Mouse (Mus musculus) limb, embryonic 14.5 days (tissue): ENCODE data around the gene 2810004N23Rik. TPM values are rescaled to one million over a fixed set of nuclear protein-coding genes. Genes with fewer than 3 reads are reported as not detected.

Experiments used
- ATAC-seq: fragments of 200-750 bp; cut with Nextera tagmentation; 2 replicates; pipeline ENCODE4 v1.8.0; 2017; ENCODE audit warnings: low read depth, moderate number of reproducible peaks, moderate TSS enrichment; ENCODE audit not compliant: low FRiP score
- DNase-seq: peaks from one replicate; pipeline ENCODE4 v3.0.0-alpha.2; 2015; ENCODE audit warnings: low spot score
- H3K27ac ChIP-seq: fragments of 300-500 bp; sonication (generic); replicated peaks from 2 replicates; pipeline ENCODE4 v1.5.1; 2014; ENCODE audit warnings: low read depth, mild to moderate bottlenecking, low read length, moderate library complexity, mixed read lengths
- H3K27me3 ChIP-seq: fragments of 300-500 bp; sonication (generic); 2 replicates; pipeline ENCODE4 v1.6.1; 2014; ENCODE audit warnings: low read length, mixed read lengths; ENCODE audit not compliant: control insufficient read depth, insufficient read depth
- H3K36me3 ChIP-seq: fragments of 300-500 bp; sonication (generic); 2 replicates; pipeline ENCODE4 v1.6.1; 2014; ENCODE audit warnings: mild to moderate bottlenecking, low read length, moderate library complexity, mixed read lengths; ENCODE audit not compliant: control insufficient read depth, insufficient read depth
- H3K4me1 ChIP-seq: fragments of 300-500 bp; sonication (generic); 2 replicates; pipeline ENCODE4 v1.6.1; 2014; ENCODE audit warnings: antibody characterized with exemption, low read length, mixed read lengths; ENCODE audit not compliant: control insufficient read depth, insufficient read depth
- H3K4me2 ChIP-seq: fragments of 300-500 bp; sonication (generic); replicated peaks from 2 replicates; pipeline ENCODE4 v1.6.1; 2014; ENCODE audit warnings: low read depth, mild to moderate bottlenecking, low read length, moderate library complexity; ENCODE audit not compliant: severe bottlenecking
- H3K4me3 ChIP-seq: fragments of 300-500 bp; sonication (generic); replicated peaks from 2 replicates; pipeline ENCODE4 v1.5.1; 2014; ENCODE audit warnings: low read length
- H3K9ac ChIP-seq: fragments of 300-500 bp; sonication (generic); 2 replicates; pipeline ENCODE4 v1.6.1; 2014; ENCODE audit warnings: mild to moderate bottlenecking, low read depth, low read length, moderate library complexity; ENCODE audit not compliant: severe bottlenecking
- H3K9me3 ChIP-seq: fragments of 300-500 bp; sonication (generic); 2 replicates; pipeline ENCODE4 v1.6.1; 2016; ENCODE audit warnings: low read length; ENCODE audit not compliant: control insufficient read depth
- POLR2A ChIP-seq: fragments of 200-500 bp; IDR thresholded peaks from 2 replicates; pipeline ENCODE4 v1.8.0; 2012; ENCODE audit warnings: inconsistent platforms, mild to moderate bottlenecking, moderate library complexity, borderline replicate concordance; ENCODE audit not compliant: insufficient read depth, insufficient read length; ENCODE audit errors: extremely low read depth
- WGBS: fragments of 180-500 bp; shearing (Covaris S2); extraction: QIAGEN DNeasy Blood & Tissue Kit; methylation state at CpG from one replicate; pipeline ENCODE4 v1.1.7; 2014; 5-methylcytosine and 5-hydroxymethylcytosine counted together
- polyA plus RNA-seq, 2 experiments: library from polyadenylated mRNA; depleted of rRNA in 1 of 2; stranded (reverse) in 1 of 2; unstranded in 1 of 2; fragments of >200 nt; fragmentation: Nextera tagmentation in 1 of 2; extraction: Ambion mirVana in 1 of 2; gene quantifications; 2 replicates each; pipeline versions ENCODE4 v1.2.1 to v1.2.3; 2012 to 2014

The 2810004N23Rik gene
- polyA plus RNA-seq, 2 experiments: 30.6 to 35.2 TPM

DNA sequence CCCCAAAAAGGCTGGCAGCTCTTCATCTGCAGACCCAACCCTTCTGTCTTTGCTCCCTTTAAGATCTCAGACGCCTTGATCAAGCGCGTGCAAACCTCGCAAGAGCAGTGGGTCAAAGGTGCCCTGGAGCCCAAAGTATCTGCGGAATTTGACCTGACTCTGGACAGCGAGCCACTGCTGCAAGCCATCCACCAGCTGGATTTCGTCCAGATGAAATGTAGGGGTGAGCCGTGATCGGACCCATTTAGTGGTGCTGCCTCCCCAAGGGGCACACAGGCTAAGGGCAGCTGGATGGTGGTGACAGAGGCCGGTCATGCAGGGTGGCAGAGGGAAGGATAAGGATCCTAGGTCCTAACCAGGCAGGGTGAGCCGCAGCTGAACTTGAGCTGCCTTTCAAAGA, 42.8 kb downstream of the 2810004N23Rik start:
- no peak for DNase-seq

DNA sequence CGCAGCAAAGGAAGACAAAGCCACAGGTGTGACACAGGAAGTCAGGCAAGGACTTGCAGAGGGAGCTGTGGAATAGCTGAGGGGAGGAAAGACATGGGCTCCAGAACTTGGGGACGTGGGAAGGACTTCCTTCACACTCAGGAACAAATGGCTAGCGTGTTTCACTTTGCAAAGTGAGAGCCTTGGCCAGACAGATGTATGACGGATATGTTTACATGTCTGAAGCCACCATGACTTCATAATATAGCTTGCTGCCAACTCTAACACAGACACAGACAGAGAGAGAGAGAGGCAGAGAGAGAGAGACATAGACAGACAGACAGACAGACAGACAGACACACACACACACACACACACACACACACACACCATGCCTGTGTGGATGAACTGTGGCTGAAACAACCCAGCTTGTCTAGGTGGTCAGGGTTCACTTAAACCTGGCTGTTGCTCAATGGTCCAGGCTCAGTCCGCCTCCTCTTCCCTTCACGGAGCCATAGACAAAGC, 43.3 kb downstream of the 2810004N23Rik start:
- WGBS: 84% methylated on average over 6 of the region's 6 CpGs
- DNase-seq (no peak), ATAC-seq (no peak)
- Histone ChIP-seq H3K9me3 (no peaks in the 10 kb centered on the region), H3K27me3 (no peaks in the 10 kb centered on the region), H3K9ac (no peak overlapping the region), H3K4me1 (no peaks in the 10 kb centered on the region), H3K36me3 (no peaks in the 10 kb centered on the region), H3K4me2 (no peak overlapping the region), H3K27ac (no peak overlapping the region), H3K4me3 (no peak overlapping the region)
- no peak for TF ChIP-seq POLR2A

More for the DNA sequence above, 42.8 kb downstream of the 2810004N23Rik start:
- no peaks in the 10 kb centered on the region for H3K9me3 ChIP-seq
- H3K36me3 ChIP-seq: no peaks in the 10 kb centered on the region
- H3K9ac ChIP-seq: no peak overlapping the region
- 53% methylated on average over 11 of the region's 11 CpGs for WGBS
- TF ChIP-seq POLR2A: no peak
- H3K4me1 ChIP-seq: no peaks in the 10 kb centered on the region
- H3K4me3 ChIP-seq: no peak overlapping the region
- no peak for ATAC-seq
- H3K27me3 ChIP-seq: no peaks in the 10 kb centered on the region
- H3K27ac ChIP-seq: no peak overlapping the region
- no peak overlapping the region for H3K4me2 ChIP-seq

DNA sequence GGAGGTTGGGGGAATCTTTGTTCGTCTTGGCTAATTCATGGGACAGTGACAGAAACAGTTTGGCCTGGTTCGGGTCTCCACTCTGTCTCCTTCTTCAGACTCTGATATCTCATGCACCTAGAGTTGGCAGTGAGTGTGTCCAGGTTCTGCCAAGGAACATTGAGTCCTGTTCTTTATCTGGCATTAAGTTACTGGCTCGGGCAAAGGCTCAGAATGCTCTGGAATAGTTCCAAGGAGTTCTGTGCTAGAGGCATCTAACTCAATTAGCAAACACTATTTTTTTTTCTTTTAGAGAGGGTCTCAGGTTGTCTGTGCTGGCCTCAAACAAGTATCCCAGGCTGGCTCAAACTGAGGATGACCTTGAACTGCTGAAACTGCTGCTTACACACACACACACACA, 45.6 kb downstream of the 2810004N23Rik start:
- no peaks in the 10 kb centered on the region for H3K36me3 ChIP-seq
- no peak for TF ChIP-seq POLR2A
- no peak overlapping the region for H3K27ac ChIP-seq
- ATAC-seq (no peak), DNase-seq (no peak)
- H3K9ac ChIP-seq: no peak overlapping the region
- no peak overlapping the region for H3K4me2 ChIP-seq
- H3K9me3 ChIP-seq: no peaks in the 10 kb centered on the region
- no peaks in the 10 kb centered on the region for H3K4me1 ChIP-seq
- H3K27me3 ChIP-seq: no peaks in the 10 kb centered on the region
- WGBS: 84% methylated on average over 3 of the region's 3 CpGs
- H3K4me3 ChIP-seq: no peak overlapping the region

DNA sequence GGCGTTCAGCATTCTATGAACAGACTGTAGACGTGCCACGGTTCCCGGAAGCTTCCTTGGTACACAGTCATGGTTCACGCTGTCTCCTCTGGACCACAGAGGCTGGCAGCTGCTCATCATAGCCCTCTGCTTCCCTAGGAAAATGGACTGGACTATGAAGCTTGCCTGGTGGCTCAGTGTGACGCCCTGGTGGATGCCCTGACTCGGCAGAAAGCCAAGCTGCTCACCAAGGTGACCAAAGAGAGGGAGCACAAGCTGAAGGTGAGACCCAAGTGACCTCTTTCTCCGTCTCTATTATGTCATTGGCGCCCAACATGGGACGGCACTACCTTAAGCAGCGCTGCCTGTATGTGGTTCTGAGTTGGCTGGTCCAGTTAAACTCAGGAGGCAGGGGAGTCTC, 46.1 kb downstream of the 2810004N23Rik start:
- H3K4me2 ChIP-seq: no peak overlapping the region
- no peak overlapping the region for H3K9ac ChIP-seq
- WGBS: 86% methylated on average over 11 of the region's 11 CpGs
- no peaks in the 10 kb centered on the region for H3K36me3 ChIP-seq
- no peak overlapping the region for H3K4me3 ChIP-seq
- no peaks in the 10 kb centered on the region for H3K4me1 ChIP-seq
- no peaks in the 10 kb centered on the region for H3K27me3 ChIP-seq
- H3K27ac ChIP-seq: no peak overlapping the region
- ATAC-seq: no peak
- TF ChIP-seq POLR2A: no peak
- no peaks in the 10 kb centered on the region for H3K9me3 ChIP-seq
- no peak for DNase-seq

DNA sequence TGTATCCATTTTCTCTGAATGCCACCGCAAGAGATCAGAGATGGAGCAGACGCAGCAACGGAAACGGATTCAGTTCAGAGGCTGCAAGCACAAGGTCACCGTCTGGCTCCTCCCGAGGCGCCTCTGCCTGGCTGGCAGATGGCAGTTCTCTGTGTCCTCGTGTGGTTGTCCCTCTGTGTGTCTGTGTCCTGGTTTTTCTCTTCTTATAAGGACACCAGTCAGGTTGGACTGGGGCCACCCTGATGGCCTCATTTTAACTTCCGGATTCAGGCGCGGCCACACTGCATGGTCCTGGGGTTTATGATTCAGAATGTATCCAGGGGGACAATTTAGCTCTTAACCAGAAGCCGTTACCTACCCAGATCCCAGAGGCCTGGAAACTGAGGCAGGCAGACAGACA, 47.0 kb downstream of the 2810004N23Rik start:
- Histone ChIP-seq H3K4me2 (no peak overlapping the region), H3K4me1 (no peaks in the 10 kb centered on the region), H3K9me3 (no peaks in the 10 kb centered on the region), H3K27ac (no peak overlapping the region), H3K4me3 (no peak overlapping the region), H3K27me3 (no peaks in the 10 kb centered on the region), H3K9ac (no peak overlapping the region), H3K36me3 (no peaks in the 10 kb centered on the region)
- no peak for TF ChIP-seq POLR2A
- WGBS: 91% methylated on average over 12 of the region's 12 CpGs
- ATAC-seq (no peak), DNase-seq (no peak)

DNA sequence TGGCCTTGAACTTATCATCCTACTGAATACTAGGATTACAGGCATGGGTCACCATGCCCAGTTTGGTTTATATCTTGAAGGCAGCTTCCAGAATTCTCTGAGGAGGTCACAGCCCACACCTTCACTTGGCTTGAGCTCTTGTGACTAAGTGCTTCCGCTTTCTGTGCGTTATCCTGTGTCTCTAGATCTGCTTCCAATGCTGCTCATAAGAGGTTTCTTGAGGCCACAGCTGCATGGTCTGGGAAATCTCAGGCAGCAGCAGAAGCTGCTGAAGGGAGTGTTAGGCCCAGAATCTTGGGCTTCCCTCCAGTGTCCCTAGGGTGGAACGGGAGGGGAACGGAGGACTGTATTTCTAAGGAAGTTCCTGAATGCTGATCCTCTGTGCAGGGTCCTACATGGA, 49.6 kb downstream of the 2810004N23Rik start:
- ATAC-seq (no peak), DNase-seq (no peak)
- TF ChIP-seq POLR2A: no peak
- 94% methylated on average over 4 of the region's 4 CpGs for WGBS
- Histone ChIP-seq H3K4me1 (no peaks in the 10 kb centered on the region), H3K4me2 (no peak overlapping the region), H3K27ac (no peak overlapping the region), H3K36me3 (no peaks in the 10 kb centered on the region), H3K27me3 (no peaks in the 10 kb centered on the region), H3K9ac (no peak overlapping the region), H3K4me3 (no peak overlapping the region), H3K9me3 (no peaks in the 10 kb centered on the region)
